Mouse (Mus musculus) limb, embryonic 14.5 days (tissue): ENCODE measurements around the gene Mxd4. TPM values are rescaled to one million over a fixed set of nuclear protein-coding genes. Genes with fewer than 3 reads are reported as not detected.
A peak's percentile ranks its signal among the peaks of the same experiment; 100 is the strongest.

ENCODE experiments used
- ATAC-seq: fragments of 200-750 bp; cut with Nextera tagmentation; 2 replicates; pipeline ENCODE4 v1.8.0; 2017; ENCODE audit warnings: low read depth, moderate number of reproducible peaks, moderate TSS enrichment; ENCODE audit not compliant: low FRiP score
- DNase-seq: peaks from one replicate; pipeline ENCODE4 v3.0.0-alpha.2; 2015; ENCODE audit warnings: low spot score
- H3K27ac ChIP-seq: fragments of 300-500 bp; sonication (generic); replicated peaks from 2 replicates; pipeline ENCODE4 v1.5.1; 2014; ENCODE audit warnings: low read depth, mild to moderate bottlenecking, low read length, moderate library complexity, mixed read lengths
- H3K27me3 ChIP-seq: fragments of 300-500 bp; sonication (generic); 2 replicates; pipeline ENCODE4 v1.6.1; 2014; ENCODE audit warnings: low read length, mixed read lengths; ENCODE audit not compliant: control insufficient read depth, insufficient read depth
- H3K36me3 ChIP-seq: fragments of 300-500 bp; sonication (generic); 2 replicates; pipeline ENCODE4 v1.6.1; 2014; ENCODE audit warnings: mild to moderate bottlenecking, low read length, moderate library complexity, mixed read lengths; ENCODE audit not compliant: control insufficient read depth, insufficient read depth
- H3K4me1 ChIP-seq: fragments of 300-500 bp; sonication (generic); 2 replicates; pipeline ENCODE4 v1.6.1; 2014; ENCODE audit warnings: antibody characterized with exemption, low read length, mixed read lengths; ENCODE audit not compliant: control insufficient read depth, insufficient read depth
- H3K4me2 ChIP-seq: fragments of 300-500 bp; sonication (generic); replicated peaks from 2 replicates; pipeline ENCODE4 v1.6.1; 2014; ENCODE audit warnings: low read depth, mild to moderate bottlenecking, low read length, moderate library complexity; ENCODE audit not compliant: severe bottlenecking
- H3K4me3 ChIP-seq: fragments of 300-500 bp; sonication (generic); replicated peaks from 2 replicates; pipeline ENCODE4 v1.5.1; 2014; ENCODE audit warnings: low read length
- H3K9ac ChIP-seq: fragments of 300-500 bp; sonication (generic); 2 replicates; pipeline ENCODE4 v1.6.1; 2014; ENCODE audit warnings: mild to moderate bottlenecking, low read depth, low read length, moderate library complexity; ENCODE audit not compliant: severe bottlenecking
- H3K9me3 ChIP-seq: fragments of 300-500 bp; sonication (generic); 2 replicates; pipeline ENCODE4 v1.6.1; 2016; ENCODE audit warnings: low read length; ENCODE audit not compliant: control insufficient read depth
- POLR2A ChIP-seq: fragments of 200-500 bp; IDR thresholded peaks from 2 replicates; pipeline ENCODE4 v1.8.0; 2012; ENCODE audit warnings: inconsistent platforms, mild to moderate bottlenecking, moderate library complexity, borderline replicate concordance; ENCODE audit not compliant: insufficient read depth, insufficient read length; ENCODE audit errors: extremely low read depth
- WGBS: fragments of 180-500 bp; shearing (Covaris S2); extraction: QIAGEN DNeasy Blood & Tissue Kit; methylation state at CpG from one replicate; pipeline ENCODE4 v1.1.7; 2014; 5-methylcytosine and 5-hydroxymethylcytosine counted together
- polyA plus RNA-seq, 2 experiments: library from polyadenylated mRNA; depleted of rRNA in 1 of 2; stranded (reverse) in 1 of 2; unstranded in 1 of 2; fragments of >200 nt; fragmentation: Nextera tagmentation in 1 of 2; extraction: Ambion mirVana in 1 of 2; gene quantifications; 2 replicates each; pipeline versions ENCODE4 v1.2.1 to v1.2.3; 2012 to 2014

Gene Mxd4
- polyA plus RNA-seq, 2 experiments: 52.2 to 89.7 TPM

- Histone ChIP-seq H3K4me3 (no peak overlapping the region), H3K9me3 (no peaks in the 10 kb centered on the region)
- WGBS: 85% methylated on average over 4 of the region's 4 CpGs
Measured at GRCm38 (mm10) chr5:34165793-34166192, 21.7 kb downstream of the Mxd4 start.

DNA sequence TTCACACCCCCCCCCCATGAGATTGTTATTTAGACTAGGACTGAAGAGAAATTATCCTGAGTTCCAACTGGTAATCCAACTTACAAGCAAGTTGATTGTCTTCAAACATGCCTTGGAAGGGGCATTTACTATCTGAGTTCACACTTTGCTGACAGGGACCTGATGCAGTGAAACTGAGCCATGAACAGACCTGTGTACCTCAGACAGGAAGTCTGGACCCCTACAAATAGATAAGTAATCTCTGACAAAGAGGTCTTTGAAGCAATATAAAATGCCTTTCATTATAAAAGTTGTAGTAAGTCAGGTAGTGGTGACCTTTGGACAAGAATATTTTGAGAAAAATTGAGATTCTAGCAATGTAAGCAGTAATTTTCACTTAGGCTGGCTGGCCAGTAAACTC, 39.0 kb downstream of the Mxd4 start:
- TF ChIP-seq POLR2A: no peak
- no peaks in the 10 kb centered on the region for H3K4me1 ChIP-seq
- ATAC-seq (no peak), DNase-seq (no peak)
- no peak overlapping the region for H3K27ac ChIP-seq
- H3K4me2 ChIP-seq: no peak overlapping the region
- peaks cover under 1% of the 10 kb centered on the region; the same call in 1 of the 2 replicates for H3K36me3 ChIP-seq
- no peaks in the 10 kb centered on the region for H3K9me3 ChIP-seq
- H3K4me3 ChIP-seq: no peak overlapping the region
- H3K9ac ChIP-seq: no peak overlapping the region
- H3K27me3 ChIP-seq: no peaks in the 10 kb centered on the region

More at GRCm38 (mm10) chr5:34165793-34166192, 21.7 kb downstream of the Mxd4 start:
- Histone ChIP-seq H3K9ac (no peak overlapping the region), H3K4me1 (peaks cover 9% of the 10 kb centered on the region; the same call in 1 of the 2 replicates), H3K36me3 (peaks cover 17% of the 10 kb centered on the region), H3K27me3 (no peaks in the 10 kb centered on the region), H3K27ac (no peak overlapping the region), H3K4me2 (no peak overlapping the region)
- ATAC-seq (no peak), DNase-seq (no peak)
- TF ChIP-seq POLR2A: no peak

DNA sequence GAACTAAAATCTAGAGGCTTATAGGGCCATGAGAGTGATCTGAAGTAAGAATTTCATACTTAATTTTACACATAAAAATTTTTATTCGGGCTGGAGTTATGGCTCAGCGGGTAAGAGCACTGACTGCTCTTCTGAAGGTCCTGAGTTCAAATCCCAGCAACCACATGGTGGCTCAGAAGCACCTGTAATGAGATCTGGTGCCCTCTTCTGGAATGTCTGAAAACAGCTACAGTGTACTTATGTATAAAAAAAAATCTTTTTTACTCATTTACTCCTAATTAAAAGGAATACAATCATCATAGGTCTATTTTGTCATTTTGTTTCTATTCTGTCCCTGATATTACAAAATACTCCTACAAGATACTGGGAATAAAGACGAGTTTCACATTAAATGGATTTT, 40.0 kb downstream of the Mxd4 start:
- Histone ChIP-seq H3K9ac (no peak overlapping the region), H3K4me3 (no peak overlapping the region), H3K4me1 (no peaks in the 10 kb centered on the region), H3K4me2 (no peak overlapping the region), H3K27me3 (no peaks in the 10 kb centered on the region), H3K27ac (no peak overlapping the region), H3K36me3 (no peaks in the 10 kb centered on the region), H3K9me3 (no peaks in the 10 kb centered on the region)
- no peak for ATAC-seq
- no peak for DNase-seq
- 91% methylated on average over 3 of the region's 3 CpGs for WGBS
- no peak for TF ChIP-seq POLR2A

DNA sequence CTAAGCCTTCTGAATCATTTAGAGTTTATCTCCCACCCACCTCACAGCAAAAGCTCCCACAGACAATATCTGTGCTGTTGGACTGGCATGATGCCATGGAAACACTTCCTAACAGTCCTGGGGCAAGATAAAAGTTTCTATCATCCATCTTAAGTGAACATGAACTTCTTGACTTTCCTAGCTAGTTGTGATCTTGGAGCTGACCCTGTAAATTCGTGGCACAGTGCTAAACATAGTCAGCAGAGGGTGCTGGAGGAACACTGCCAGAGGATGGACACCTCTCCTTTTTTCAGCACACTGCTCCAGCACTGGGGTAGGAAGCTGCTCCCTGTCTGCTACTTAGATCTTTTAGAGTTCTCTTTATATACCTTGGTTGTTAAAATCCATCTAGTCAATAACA, 47.8 kb downstream of the Mxd4 start:
- Histone ChIP-seq H3K4me3 (no peak overlapping the region), H3K4me1 (no peaks in the 10 kb centered on the region), H3K27ac (no peak overlapping the region), H3K9ac (no peak overlapping the region), H3K4me2 (no peak overlapping the region), H3K9me3 (no peaks in the 10 kb centered on the region), H3K27me3 (no peaks in the 10 kb centered on the region), H3K36me3 (no peaks in the 10 kb centered on the region)
- peak; percentile 18 for DNase-seq
- no peak for ATAC-seq
- no peak for TF ChIP-seq POLR2A
- WGBS: 4% methylated on average over 1 of the region's 1 CpGs

DNA sequence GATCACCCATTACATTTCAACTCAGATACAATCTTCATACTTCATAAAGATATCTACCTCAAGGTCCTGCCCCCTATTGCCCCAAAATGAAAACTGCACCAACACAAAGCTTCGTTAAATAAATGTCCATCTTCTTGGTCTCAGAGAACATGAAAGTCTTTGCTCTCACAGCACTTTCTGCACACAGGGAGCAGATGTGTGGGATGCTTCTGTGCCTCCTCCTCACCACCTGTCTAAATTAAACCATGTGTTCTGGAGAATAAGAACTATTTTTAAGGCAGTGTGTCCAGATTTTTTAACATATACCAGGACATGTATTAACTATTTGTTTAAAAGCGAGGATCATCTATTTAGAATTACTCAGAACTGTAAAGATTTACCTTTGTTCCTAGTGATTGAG, 54.8 kb downstream of the Mxd4 start:
- WGBS: 75% methylated on average over 2 of the region's 2 CpGs

GRCm38 (mm10) chr5:34124131-34124530, 63.4 kb downstream of the Mxd4 start:
- H3K36me3 ChIP-seq: no peaks in the 10 kb centered on the region
- WGBS: 0% methylated on average over 1 of the region's 1 CpGs
- H3K4me2 ChIP-seq: no peak overlapping the region
- no peaks in the 10 kb centered on the region for H3K27me3 ChIP-seq
- no peaks in the 10 kb centered on the region for H3K9me3 ChIP-seq
- DNase-seq (no peak), ATAC-seq (no peak)
- H3K27ac ChIP-seq: no peak overlapping the region
- no peak overlapping the region for H3K4me3 ChIP-seq
- H3K4me1 ChIP-seq: no peaks in the 10 kb centered on the region
- TF ChIP-seq POLR2A: no peak
- no peak overlapping the region for H3K9ac ChIP-seq

More for the DNA sequence above, 54.8 kb downstream of the Mxd4 start:
- Histone ChIP-seq H3K36me3 (no peaks in the 10 kb centered on the region), H3K4me1 (no peaks in the 10 kb centered on the region), H3K27me3 (no peaks in the 10 kb centered on the region), H3K4me3 (no peak overlapping the region), H3K4me2 (no peak overlapping the region), H3K9ac (no peak overlapping the region), H3K27ac (no peak overlapping the region), H3K9me3 (no peaks in the 10 kb centered on the region)
- no peak for DNase-seq
- no peak for ATAC-seq
- TF ChIP-seq POLR2A: no peak

Other genes starting within 250 kb of the Mxd4 start
- 114 and 171 TPM in 2 replicates for gene Gm1673, start 204.3 kb downstream of the Mxd4 start, polyA plus RNA-seq (2012; rRNA removed)
- gene Gm1673, start 204.3 kb downstream of the Mxd4 start, polyA plus RNA-seq (2014; fragmentation: Nextera tagmentation; extraction: Ambion mirVana): 85.0 and 85.1 TPM in 2 replicates
- 1.1 and 1.2 TPM in 2 replicates for gene Nat8l, start 191.7 kb downstream of the Mxd4 start, polyA plus RNA-seq (2012; rRNA removed)
- 0.26 and 0.28 TPM in 2 replicates for gene Nat8l, start 191.7 kb downstream of the Mxd4 start, polyA plus RNA-seq (2014; fragmentation: Nextera tagmentation; extraction: Ambion mirVana)
- 0.79 and 1.7 TPM in 2 replicates for gene Poln, start 18.3 kb downstream of the Mxd4 start, polyA plus RNA-seq (2012; rRNA removed)
- gene Poln, start 18.3 kb downstream of the Mxd4 start, polyA plus RNA-seq (2014; fragmentation: Nextera tagmentation; extraction: Ambion mirVana): 0.97 and 1.3 TPM in 2 replicates
- gene Haus3, start 18.2 kb downstream of the Mxd4 start, polyA plus RNA-seq (2012; rRNA removed): 8.0 and 12.4 TPM in 2 replicates
- gene Haus3, start 18.2 kb downstream of the Mxd4 start, polyA plus RNA-seq (2014; fragmentation: Nextera tagmentation; extraction: Ambion mirVana): 24.5 and 25.5 TPM in 2 replicates
- gene Zfyve28, start 100.7 kb upstream of the Mxd4 start, polyA plus RNA-seq (2012; rRNA removed): 1.7 and 2.4 TPM in 2 replicates
- gene Zfyve28, start 100.7 kb upstream of the Mxd4 start, polyA plus RNA-seq (2014; fragmentation: Nextera tagmentation; extraction: Ambion mirVana): 0.83 and 0.95 TPM in 2 replicates
- gene Cfap99, start 100.9 kb upstream of the Mxd4 start, polyA plus RNA-seq (2012; rRNA removed): 0.04 TPM in 2 replicates
- not detected in 2 replicates for gene Cfap99, start 100.9 kb upstream of the Mxd4 start, polyA plus RNA-seq (2014; fragmentation: Nextera tagmentation; extraction: Ambion mirVana)
- 130 and 142 TPM in 2 replicates for gene Rnf4, start 148.6 kb upstream of the Mxd4 start, polyA plus RNA-seq (2012; rRNA removed)
- 154 and 168 TPM in 2 replicates for gene Rnf4, start 148.6 kb upstream of the Mxd4 start, polyA plus RNA-seq (2014; fragmentation: Nextera tagmentation; extraction: Ambion mirVana)
- gene Fam193a, start 182.2 kb upstream of the Mxd4 start, polyA plus RNA-seq (2012; rRNA removed): 57.5 and 85.7 TPM in 2 replicates
- 16.6 and 19.2 TPM in 2 replicates for gene Fam193a, start 182.2 kb upstream of the Mxd4 start, polyA plus RNA-seq (2014; fragmentation: Nextera tagmentation; extraction: Ambion mirVana)